Mouse (Mus musculus): ENCODE measurements around the gene Rufy2. TPM values are rescaled to one million over a fixed set of nuclear protein-coding genes. Genes with fewer than 3 reads are reported as not detected.

Rufy2 gene
- total and polyA plus RNA-seq, 3 experiments: 4.9 to 6.8 (median 5.8) TPM

DNA sequence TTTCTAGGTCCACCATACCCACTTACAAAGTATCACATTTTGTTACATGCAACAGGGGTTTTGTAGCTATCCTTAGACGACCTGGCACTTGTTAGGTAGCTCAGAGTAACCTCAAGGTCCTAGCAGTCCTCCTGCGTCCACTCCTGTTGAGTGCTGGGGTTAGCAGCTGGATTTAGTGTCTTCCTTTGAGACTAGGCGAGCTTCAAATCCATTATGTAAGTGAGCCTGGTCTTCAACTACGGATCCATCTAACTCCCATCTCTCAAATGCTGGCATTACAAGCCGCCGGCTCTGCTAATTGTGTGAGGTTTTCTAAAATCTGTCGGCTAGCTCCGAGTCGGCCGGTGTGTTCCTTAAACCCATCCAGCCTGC, 370 bp upstream of the Rufy2 start:
- dilution Hi-C loops (cut with MboI; ENCODE audit: extremely low pct_ligation_motif_present, extremely low pct_unique_long_range_greater_than_20kb, low sequenced_read_pairs) (no loop called here), in situ Hi-C loops (cut with MboI; ENCODE audit: low pct_ligation_motif_present, low pct_unique_long_range_greater_than_20kb, low sequenced_read_pairs) (no loop called here)
- TF ChIP-seq CHD2 (IDR thresholded peaks at IDR 0.05; ENCODE audit: low read length): no peak

DNA sequence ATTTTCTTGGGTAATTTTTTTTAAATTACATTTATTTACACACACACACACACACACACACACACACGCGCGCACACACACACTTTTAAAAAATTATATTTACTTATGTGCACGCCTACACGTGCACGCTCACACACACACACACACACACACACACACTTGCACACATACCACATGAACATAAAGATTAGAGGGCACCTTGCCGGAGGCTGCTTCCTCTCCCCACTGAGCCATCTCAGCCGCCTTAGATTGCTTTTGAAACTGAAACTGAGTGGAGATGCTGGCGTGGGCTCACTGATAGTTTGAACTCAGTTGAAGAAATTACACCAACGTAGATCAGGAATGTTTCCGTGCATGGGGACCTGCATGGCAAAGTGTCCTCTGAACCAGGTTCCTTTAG, 4.0 kb downstream of the Rufy2 start:
- Histone ChIP-seq H3K36me3 (replicated peaks in 1 of 2; ENCODE audit: control insufficient read depth in 1 of 2, insufficient read depth in 1 of 2, low read length in 1 of 2) (peaks cover 18 to 55% of the 10 kb centered on the region in 2 experiments), H3K9me3 (replicated peaks; ENCODE audit: low read length) (no peaks in the 10 kb centered on the region), H3K27ac (ENCODE audit: insufficient read depth, low read depth) (peak overlapping the region; percentile 49), H3K9ac (ENCODE audit: insufficient read depth, low read depth) (peak overlapping the region; percentile 29), H3K79me2 (replicated peaks; ENCODE audit: control insufficient read depth, extremely low read depth, insufficient read depth, poor library complexity, severe bottlenecking) (peaks cover 13% of the 10 kb centered on the region), H3K4me3 (replicated peaks in 1 of 3; ENCODE audit: low read depth in 2 of 3, low read length in 2 of 3, poor library complexity in 1 of 3) (peak overlapping the region; percentile 2 to 22 (median 11)), H3K27me3 (replicated peaks) (no peaks in the 10 kb centered on the region), H3K4me2 (ENCODE audit: insufficient read depth, low read depth, poor library complexity, severe bottlenecking) (peak overlapping the region; percentile 81), H3K4me1 (ENCODE audit: control insufficient read depth in 1 of 2, insufficient read depth in 2 of 2) (peaks cover 9 to 41% of the 10 kb centered on the region in 2 experiments)
- TF ChIP-seq BHLHE40 (IDR thresholded peaks at IDR 0.05; ENCODE audit: low read depth, low read length) (peak; percentile 93), E2F4 (IDR thresholded peaks at IDR 0.05; ENCODE audit: insufficient replicate concordance, low read depth, low read length) (no peak)
- dilution Hi-C loops (cut with MboI; ENCODE audit: extremely low pct_ligation_motif_present, extremely low pct_unique_long_range_greater_than_20kb, low sequenced_read_pairs) (no loop called here), in situ Hi-C loops (cut with MboI; ENCODE audit: low pct_ligation_motif_present, low pct_unique_long_range_greater_than_20kb, low sequenced_read_pairs) (no loop called here)
- DNase-seq (ENCODE audit: extremely low read depth): peak; percentile 35

More for the DNA sequence above, 370 bp upstream of the Rufy2 start:
- Histone ChIP-seq H3K9me3 (replicated peaks; ENCODE audit: low read length) (no peaks in the 10 kb centered on the region), H3K27ac (ENCODE audit: insufficient read depth, low read depth) (no peak overlapping the region), H3K4me2 (ENCODE audit: insufficient read depth, low read depth, poor library complexity, severe bottlenecking) (peak overlapping the region; percentile 78), H3K9ac (ENCODE audit: insufficient read depth, low read depth) (peak overlapping the region; percentile 37; the same call in 1 of the 2 replicates), H3K4me1 (ENCODE audit: control insufficient read depth in 1 of 2, insufficient read depth in 2 of 2) (peaks cover 6 to 32% of the 10 kb centered on the region in 2 experiments), H3K4me3 (replicated peaks in 1 of 3; ENCODE audit: low read depth in 2 of 3, low read length in 2 of 3, poor library complexity in 1 of 3) (peak overlapping the region; percentile 12 to 73 (median 37)), H3K79me2 (replicated peaks; ENCODE audit: control insufficient read depth, extremely low read depth, insufficient read depth, poor library complexity, severe bottlenecking) (peaks cover 10% of the 10 kb centered on the region), H3K27me3 (replicated peaks) (no peaks in the 10 kb centered on the region), H3K36me3 (replicated peaks in 1 of 2; ENCODE audit: control insufficient read depth in 1 of 2, insufficient read depth in 1 of 2, low read length in 1 of 2) (peaks cover 2 to 27% of the 10 kb centered on the region in 2 experiments)
- DNase-seq (ENCODE audit: extremely low read depth): no peak

DNA sequence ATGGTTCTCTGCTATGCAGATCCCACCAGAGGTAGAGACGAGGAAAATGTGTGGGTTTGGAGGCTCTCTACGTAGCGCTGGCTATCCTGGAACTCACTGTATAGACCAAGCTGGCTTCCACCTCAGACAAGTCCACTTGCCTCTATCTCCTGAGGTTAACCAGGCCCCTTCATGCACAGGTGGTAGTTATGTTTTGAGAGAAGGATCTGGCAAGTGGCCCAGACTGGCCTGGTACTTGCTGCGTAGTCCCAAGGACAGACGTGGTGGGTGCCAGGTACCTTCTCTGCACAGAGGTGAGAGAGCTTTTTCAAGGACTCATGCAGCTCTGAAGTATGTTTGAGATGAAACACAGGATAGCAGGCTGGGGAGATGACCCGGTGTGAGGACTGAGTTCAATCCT, 4.5 kb downstream of the Rufy2 start:
- peak overlapping the region; percentile 2 to 22 (median 11) for H3K4me3 ChIP-seq (replicated peaks in 1 of 3; ENCODE audit: low read depth in 2 of 3, low read length in 2 of 3, poor library complexity in 1 of 3)

DNA sequence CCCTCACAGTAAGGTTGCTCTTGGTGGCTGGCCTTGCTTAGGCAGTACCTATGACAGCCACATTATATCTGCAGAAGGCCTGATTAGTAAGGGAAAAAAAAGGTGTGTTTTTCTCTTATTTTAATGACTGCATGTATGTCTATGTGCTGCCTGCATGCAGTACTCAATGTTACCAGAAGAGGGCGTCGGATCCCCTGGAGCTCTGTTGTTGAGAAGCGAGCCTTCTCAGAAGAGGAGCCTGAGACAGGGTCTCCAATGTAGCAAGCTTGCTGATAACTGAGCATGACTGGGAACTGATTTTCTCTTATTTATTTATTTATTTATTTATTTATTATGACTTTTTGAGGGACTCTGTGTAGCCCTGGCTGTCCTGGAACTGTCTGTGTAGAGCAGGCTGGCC, 7.3 kb downstream of the Rufy2 start:
- Histone ChIP-seq H3K4me2 (ENCODE audit: insufficient read depth, low read depth, poor library complexity, severe bottlenecking) (no peak overlapping the region), H3K27ac (ENCODE audit: insufficient read depth, low read depth) (no peak overlapping the region), H3K79me2 (replicated peaks; ENCODE audit: control insufficient read depth, extremely low read depth, insufficient read depth, poor library complexity, severe bottlenecking) (peaks cover 3% of the 10 kb centered on the region), H3K9me3 (replicated peaks; ENCODE audit: low read length) (no peaks in the 10 kb centered on the region), H3K9ac (ENCODE audit: insufficient read depth, low read depth) (no peak overlapping the region), H3K4me1 (ENCODE audit: control insufficient read depth in 1 of 2, insufficient read depth in 2 of 2) (peaks cover 7 to 25% of the 10 kb centered on the region in 2 experiments), H3K36me3 (replicated peaks in 1 of 2; ENCODE audit: control insufficient read depth in 1 of 2, insufficient read depth in 1 of 2, low read length in 1 of 2) (peaks cover 45 to 82% of the 10 kb centered on the region in 2 experiments), H3K4me3 (replicated peaks in 1 of 3; ENCODE audit: low read depth in 2 of 3, low read length in 2 of 3, poor library complexity in 1 of 3) (no peak overlapping the region), H3K27me3 (replicated peaks) (no peaks in the 10 kb centered on the region)
- peak; percentile 25 for DNase-seq (ENCODE audit: extremely low read depth)
- dilution Hi-C loops (cut with MboI; ENCODE audit: extremely low pct_ligation_motif_present, extremely low pct_unique_long_range_greater_than_20kb, low sequenced_read_pairs) (no loop called here), in situ Hi-C loops (cut with MboI; ENCODE audit: low pct_ligation_motif_present, low pct_unique_long_range_greater_than_20kb, low sequenced_read_pairs) (no loop called here)
- TF ChIP-seq MAZ (IDR thresholded peaks at IDR 0.05; ENCODE audit: low read depth, low read length) (no peak), MAFK (IDR thresholded peaks at IDR 0.05; ENCODE audit: insufficient replicate concordance, low read length) (no peak), SMC3 (IDR thresholded peaks at IDR 0.05; ENCODE audit: low read depth, low read length) (peak; percentile 28), HCFC1 (IDR thresholded peaks at IDR 0.05; ENCODE audit: low read depth, low read length) (no peak), USF1 (IDR thresholded peaks at IDR 0.05; ENCODE audit: low read depth, low read length) (no peak), TBP (conservative IDR thresholded peaks at IDR 0.05; ENCODE audit: low read depth, low read length) (no peak), EP300 (IDR thresholded peaks at IDR 0.05; ENCODE audit: low read length) (no peak), NELFE (IDR thresholded peaks at IDR 0.05; ENCODE audit: low read depth, low read length) (no peak), CHD1 (IDR thresholded peaks at IDR 0.05; ENCODE audit: low read depth, low read length) (no peak), ZMIZ1 (IDR thresholded peaks at IDR 0.05; ENCODE audit: low read depth, low read length) (no peak), CTCF (conservative IDR thresholded peaks at IDR 0.05 in 1 of 2, IDR thresholded peaks at IDR 0.05 in 1 of 2; ENCODE audit: low read depth in 2 of 2, low read length in 2 of 2) (peak; percentile 54 to 77), USF2 (conservative IDR thresholded peaks at IDR 0.05; ENCODE audit: low read depth, low read length) (no peak)

More for the DNA sequence above, 4.5 kb downstream of the Rufy2 start:
- H3K9ac ChIP-seq (ENCODE audit: insufficient read depth, low read depth): no peak overlapping the region
- peaks cover 20 to 59% of the 10 kb centered on the region in 2 experiments for H3K36me3 ChIP-seq (replicated peaks in 1 of 2; ENCODE audit: control insufficient read depth in 1 of 2, insufficient read depth in 1 of 2, low read length in 1 of 2)
- in situ Hi-C loops (cut with MboI; ENCODE audit: low pct_ligation_motif_present, low pct_unique_long_range_greater_than_20kb, low sequenced_read_pairs) (no loop called here), dilution Hi-C loops (cut with MboI; ENCODE audit: extremely low pct_ligation_motif_present, extremely low pct_unique_long_range_greater_than_20kb, low sequenced_read_pairs) (no loop called here)
- H3K4me1 ChIP-seq (ENCODE audit: control insufficient read depth in 1 of 2, insufficient read depth in 2 of 2): peaks cover 9 to 40% of the 10 kb centered on the region in 2 experiments
- no peak for TF ChIP-seq ZC3H11A (IDR thresholded peaks at IDR 0.05; ENCODE audit: low read depth, low read length)
- peak; percentile 31; the same call in 1 of the 2 replicates for TF ChIP-seq EP300 (IDR thresholded peaks at IDR 0.05; ENCODE audit: low read length)
- peak; percentile 73 for TF ChIP-seq TCF12 (IDR thresholded peaks at IDR 0.05; ENCODE audit: low read depth, low read length)
- H3K27ac ChIP-seq (ENCODE audit: insufficient read depth, low read depth): peak overlapping the region; percentile 49
- no peaks in the 10 kb centered on the region for H3K9me3 ChIP-seq (replicated peaks; ENCODE audit: low read length)
- peaks cover 13% of the 10 kb centered on the region for H3K79me2 ChIP-seq (replicated peaks; ENCODE audit: control insufficient read depth, extremely low read depth, insufficient read depth, poor library complexity, severe bottlenecking)
- DNase-seq (ENCODE audit: extremely low read depth): peak; percentile 37
- no peaks in the 10 kb centered on the region for H3K27me3 ChIP-seq (replicated peaks)
- peak overlapping the region; percentile 81 for H3K4me2 ChIP-seq (ENCODE audit: insufficient read depth, low read depth, poor library complexity, severe bottlenecking)
